Mouse (Mus musculus): Measurements from ENCODE around the gene Hrc.

DNA sequence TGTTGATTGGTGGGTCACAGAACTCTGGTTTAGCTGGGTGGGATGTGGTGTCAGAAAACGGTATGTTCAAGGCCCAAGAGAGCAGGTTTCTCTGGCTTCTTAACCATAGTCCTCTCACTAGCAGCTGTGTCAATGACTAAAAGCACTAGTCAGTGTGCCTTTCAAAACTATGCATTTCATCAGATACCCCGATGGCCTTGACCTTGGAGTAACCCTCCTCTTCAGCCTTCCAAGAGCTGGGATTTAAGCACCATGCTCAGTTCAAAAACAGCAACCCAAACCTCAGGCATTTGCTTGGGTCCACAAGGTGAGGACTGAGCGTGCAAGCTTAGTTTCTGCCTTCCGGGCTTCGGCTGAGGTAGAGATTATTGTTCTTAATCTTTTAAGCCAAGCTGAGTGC, 37.3 kb downstream of the Hrc start:
- TF ChIP-seq MYOG (IDR thresholded peaks at IDR 0.05; ENCODE audit: control insufficient read depth in 1 of 3, insufficient read depth in 1 of 3, insufficient read length in 2 of 3, low read depth in 2 of 3) = no peak
- TF ChIP-seq MAX (IDR thresholded peaks at IDR 0.05; ENCODE audit: low read depth) = no peak
- TF ChIP-seq USF1 (IDR thresholded peaks at IDR 0.05; ENCODE audit: low read depth) = no peak
- TF ChIP-seq TCF12 (IDR thresholded peaks at IDR 0.05; ENCODE audit: insufficient read depth, poor library complexity, severe bottlenecking) = no peak
- no peak for TF ChIP-seq POLR2A (IDR thresholded peaks at IDR 0.05; ENCODE audit: insufficient read length, low read depth)
- TF ChIP-seq POLR2AphosphoS2 (IDR thresholded peaks at IDR 0.05; ENCODE audit: insufficient read length, low read depth) = peak; percentile 56
- TF ChIP-seq SRF (IDR thresholded peaks at IDR 0.05; ENCODE audit: control insufficient read depth, insufficient read length, low read depth) = no peak
- no peak for TF ChIP-seq MYOD1 (IDR thresholded peaks at IDR 0.05; ENCODE audit: control insufficient read depth in 1 of 3, insufficient read length in 2 of 3, low read depth in 2 of 3)
- TF ChIP-seq E2F4 (IDR thresholded peaks at IDR 0.05; ENCODE audit: insufficient read depth) = no peak
- no peak for TF ChIP-seq REST (IDR thresholded peaks at IDR 0.05; ENCODE audit: insufficient read depth, insufficient read length)
- no peak for TF ChIP-seq CEBPB (IDR thresholded peaks at IDR 0.05; ENCODE audit: insufficient read depth, poor library complexity, severe bottlenecking)
- no peak for TF ChIP-seq TCF3 (IDR thresholded peaks at IDR 0.05; ENCODE audit: insufficient read length, low read depth)

Data from myocyte (in vitro differentiated cells).